Mouse (Mus musculus) ES-E14 (cell line): ENCODE data around the gene Phyh.

Source experiments
- CHD2 ChIP-seq: IDR thresholded peaks from 2 replicates; pipeline ENCODE4 v1.6.1; 2014; ENCODE audit warnings: mild to moderate bottlenecking, low read depth, low read length, inconsistent platforms
- HCFC1 ChIP-seq: IDR thresholded peaks from 2 replicates; pipeline ENCODE4 v1.6.1; 2012; ENCODE audit warnings: low read length, inconsistent platforms, borderline replicate concordance; ENCODE audit not compliant: insufficient read depth
- MAFK ChIP-seq: IDR thresholded peaks from 2 replicates; pipeline ENCODE4 v1.6.1; 2014; ENCODE audit warnings: mild to moderate bottlenecking, low read depth, low read length, inconsistent platforms; ENCODE audit not compliant: insufficient read depth
- ZC3H11A ChIP-seq: IDR thresholded peaks from 2 replicates; pipeline ENCODE4 v1.6.1; 2012; ENCODE audit warnings: low read depth, mild to moderate bottlenecking, inconsistent platforms, low read length, borderline replicate concordance
- ZNF384 ChIP-seq: IDR thresholded peaks from 2 replicates; pipeline ENCODE4 v1.6.1; 2012; ENCODE audit warnings: low read depth, low read length, inconsistent platforms

- TF ChIP-seq MAFK (no peak), ZC3H11A (no peak), ZNF384 (no peak), CHD2 (no peak), HCFC1 (no peak)
Observed at GRCm38 (mm10) chr2:4985000-4985399, 66.2 kb downstream of the Phyh start.
